Mouse (Mus musculus): Measurements from ENCODE around the gene Top1.

GRCm38 (mm10) chr2:160610012-160610411, 35.7 kb upstream of the Top1 start:
- TF ChIP-seq CTCF (IDR thresholded peaks at IDR 0.05; ENCODE audit: low read depth) (no peak), EP300 (optimal IDR thresholded peaks at IDR 0.05) (no peak)

Measured in stomach, postnatal 0 days (tissue).